Mouse (Mus musculus): ENCODE data around the gene Nudt4. TPM values are rescaled to one million over a fixed set of nuclear protein-coding genes. Genes with fewer than 3 reads are reported as not detected.

Gene Nudt4
- total and polyA plus RNA-seq, 2 experiments from 2014 or later, result 71.2 to 87.6 TPM

DNA sequence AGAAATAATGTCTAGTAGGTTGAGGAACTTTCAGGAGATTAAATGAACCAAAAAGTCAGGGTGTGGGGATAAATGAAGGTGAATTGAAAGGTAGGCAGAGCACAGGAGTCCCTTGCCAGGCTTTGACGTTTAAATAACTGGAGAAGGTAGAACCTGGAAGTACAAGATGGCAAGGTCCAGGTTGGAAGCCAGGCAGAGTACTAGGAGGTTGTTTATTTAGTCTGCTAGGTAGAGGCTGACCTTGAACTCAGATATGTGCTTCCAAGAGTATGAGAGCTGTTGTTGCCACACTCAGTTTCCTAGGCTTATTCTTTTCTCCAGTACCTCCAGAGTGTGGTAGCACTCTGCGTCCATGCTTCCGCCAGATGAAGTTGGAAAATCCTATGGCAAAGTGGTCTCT lies 24.1 kb downstream of the Nudt4 start:
- no peak overlapping the region for H3K27ac ChIP-seq (ENCODE audit: low read depth, low read length)
- no peaks in the 10 kb centered on the region; the same call in 1 of the 2 replicates for H3K36me3 ChIP-seq (ENCODE audit: insufficient read depth)
- no peaks in the 10 kb centered on the region for H3K27me3 ChIP-seq (ENCODE audit: insufficient read depth, low read length)
- H3K9me3 ChIP-seq (ENCODE audit: low read length), result no peaks in the 10 kb centered on the region
- no peak overlapping the region for H3K4me3 ChIP-seq (ENCODE audit: low read depth, low read length)
- DNase-seq, result no peak
- TF ChIP-seq CTCF (IDR thresholded peaks at IDR 0.05; ENCODE audit: low read depth), result no peak
- WGBS, result 88% methylated on average over 3 of the region's 3 CpGs
- ATAC-seq, result no peak
- no peak overlapping the region for H3K4me2 ChIP-seq (ENCODE audit: low read depth)
- no peaks in the 10 kb centered on the region for H3K4me1 ChIP-seq (ENCODE audit: insufficient read depth)
- H3K9ac ChIP-seq, result no peak overlapping the region

DNA sequence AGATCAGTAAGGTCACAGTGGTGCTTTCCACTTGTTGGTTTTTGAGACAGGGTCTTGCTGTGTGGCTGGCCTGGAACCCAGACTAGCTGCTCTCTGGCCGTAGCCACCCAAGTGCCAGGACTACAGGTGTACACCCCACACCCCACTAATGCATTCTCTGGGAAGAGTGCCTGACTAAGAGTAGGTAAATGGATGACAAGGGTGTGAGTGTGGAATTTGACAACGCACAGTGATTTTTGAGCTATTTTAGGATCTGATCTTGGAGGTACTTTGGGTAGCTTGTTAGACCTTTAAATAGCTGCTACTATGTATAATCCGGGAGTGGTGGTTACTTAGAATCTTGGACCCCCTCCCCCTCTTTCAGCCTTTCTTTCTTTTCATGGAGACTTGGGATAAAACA lies 24.7 kb downstream of the Nudt4 start:
- no peak for TF ChIP-seq CTCF (IDR thresholded peaks at IDR 0.05; ENCODE audit: low read depth)
- H3K27ac ChIP-seq (ENCODE audit: low read depth, low read length), result no peak overlapping the region
- H3K27me3 ChIP-seq (ENCODE audit: insufficient read depth, low read length), result no peaks in the 10 kb centered on the region
- H3K9me3 ChIP-seq (ENCODE audit: low read length), result no peaks in the 10 kb centered on the region
- no peak for ATAC-seq
- no peaks in the 10 kb centered on the region for H3K4me1 ChIP-seq (ENCODE audit: insufficient read depth)
- H3K4me2 ChIP-seq (ENCODE audit: low read depth), result no peak overlapping the region
- H3K9ac ChIP-seq, result no peak overlapping the region
- H3K4me3 ChIP-seq (ENCODE audit: low read depth, low read length), result no peak overlapping the region
- H3K36me3 ChIP-seq (ENCODE audit: insufficient read depth), result no peaks in the 10 kb centered on the region
- no peak for DNase-seq
- WGBS, result 89% methylated on average over 3 of the region's 3 CpGs

DNA sequence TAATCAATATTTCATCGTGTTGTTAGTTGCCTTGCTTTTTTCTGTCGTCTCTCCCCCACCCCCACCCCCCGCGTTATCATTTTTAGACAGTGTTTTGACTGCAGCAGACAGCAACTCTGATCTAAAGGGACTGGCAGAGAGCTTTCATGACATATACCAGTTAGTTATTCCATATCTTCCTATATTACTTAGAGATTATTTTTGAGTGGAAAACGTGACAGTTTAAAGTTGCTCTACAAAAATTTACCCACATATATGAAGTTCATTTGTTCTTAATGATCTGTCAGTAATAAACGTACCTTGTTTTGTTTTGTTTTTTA lies 27.8 kb downstream of the Nudt4 start:
- WGBS, result 80% methylated on average over 6 of the region's 6 CpGs
- Histone ChIP-seq H3K36me3 (ENCODE audit: insufficient read depth) (no peaks in the 10 kb centered on the region), H3K27ac (ENCODE audit: low read depth, low read length) (no peak overlapping the region), H3K4me1 (ENCODE audit: insufficient read depth) (no peaks in the 10 kb centered on the region), H3K27me3 (ENCODE audit: insufficient read depth, low read length) (no peaks in the 10 kb centered on the region), H3K4me2 (ENCODE audit: low read depth) (no peak overlapping the region), H3K4me3 (ENCODE audit: low read depth, low read length) (no peak overlapping the region), H3K9ac (no peak overlapping the region), H3K9me3 (ENCODE audit: low read length) (no peaks in the 10 kb centered on the region)
- ATAC-seq (no peak), DNase-seq (no peak)
- no peak for TF ChIP-seq CTCF (IDR thresholded peaks at IDR 0.05; ENCODE audit: low read depth)

DNA sequence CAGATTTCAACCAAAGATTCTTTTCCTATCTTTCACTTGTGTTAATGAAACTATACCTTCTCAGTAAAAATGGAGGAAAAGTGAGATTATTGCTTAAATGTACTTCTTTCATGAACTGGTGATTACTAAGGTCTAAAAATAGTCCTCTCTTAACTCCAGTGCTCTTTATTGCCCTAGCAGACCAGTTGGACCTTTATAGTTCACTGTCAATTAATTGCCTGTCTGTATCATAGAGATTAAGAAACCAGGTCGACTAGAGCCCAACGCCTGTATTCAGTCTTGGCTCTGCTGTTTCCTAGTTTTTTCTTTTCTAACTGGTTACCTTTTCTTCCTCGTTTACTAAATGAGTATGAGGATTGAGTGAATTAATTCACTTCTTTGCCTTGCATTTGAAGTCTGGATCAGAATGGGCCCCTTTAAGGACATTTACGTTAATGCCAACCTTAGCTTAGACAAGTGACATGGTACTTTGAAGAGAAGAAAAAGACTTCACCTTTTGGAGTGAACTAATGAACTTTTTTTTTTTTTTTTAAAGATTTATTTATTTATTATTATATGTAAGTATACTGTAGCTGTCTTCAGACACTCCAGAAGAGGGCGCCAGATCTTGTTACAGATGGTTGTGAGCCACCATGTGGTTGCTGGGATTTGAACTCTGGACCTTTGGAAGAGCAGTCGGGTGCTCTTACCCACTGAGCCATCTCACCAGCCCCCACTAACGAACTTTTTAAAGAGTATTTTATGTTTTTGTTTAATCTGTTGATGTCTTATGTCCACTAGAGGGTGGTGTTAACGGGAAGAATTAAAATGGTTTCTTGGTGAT lies 28.3 kb downstream of the Nudt4 start:
- no peak overlapping the region for H3K4me2 ChIP-seq (ENCODE audit: low read depth)
- H3K9ac ChIP-seq, result no peak overlapping the region
- TF ChIP-seq CTCF (IDR thresholded peaks at IDR 0.05; ENCODE audit: low read depth), result no peak
- no peak overlapping the region for H3K27ac ChIP-seq (ENCODE audit: low read depth, low read length)
- DNase-seq, result no peak
- H3K36me3 ChIP-seq (ENCODE audit: insufficient read depth), result no peaks in the 10 kb centered on the region
- H3K4me1 ChIP-seq (ENCODE audit: insufficient read depth), result 0 out of 2 replicates have a peak, but pooled peaks cover 3% of the 10 kb centered on the region
- no peak for ATAC-seq
- H3K9me3 ChIP-seq (ENCODE audit: low read length), result no peaks in the 10 kb centered on the region
- no peaks in the 10 kb centered on the region for H3K27me3 ChIP-seq (ENCODE audit: insufficient read depth, low read length)
- WGBS, result 80% methylated on average over 7 of the region's 8 CpGs
- H3K4me3 ChIP-seq (ENCODE audit: low read depth, low read length), result no peak overlapping the region

DNA sequence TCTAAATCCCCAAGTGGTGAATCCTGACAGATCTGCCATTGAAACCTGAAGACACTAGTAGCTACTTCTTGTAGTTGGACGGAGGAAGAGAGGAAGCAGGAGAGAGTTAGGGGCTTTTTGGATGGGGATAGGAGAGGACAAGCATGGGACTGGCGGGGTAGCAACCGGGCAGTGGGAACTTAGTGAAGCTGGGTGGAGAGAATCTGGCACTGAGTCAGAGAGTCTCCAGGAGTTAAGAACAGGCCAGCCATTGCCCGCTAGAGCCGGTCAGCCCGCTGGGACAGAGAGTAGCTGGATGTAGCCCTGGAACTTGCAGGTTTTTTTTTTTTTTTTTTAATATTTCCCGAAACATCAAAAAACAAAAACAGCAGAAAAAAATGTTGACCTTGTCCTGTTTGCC lies 30.6 kb downstream of the Nudt4 start:
- no peaks in the 10 kb centered on the region for H3K36me3 ChIP-seq (ENCODE audit: insufficient read depth)
- no peaks in the 10 kb centered on the region for H3K9me3 ChIP-seq (ENCODE audit: low read length)
- DNase-seq, result no peak
- H3K4me2 ChIP-seq (ENCODE audit: low read depth), result no peak overlapping the region
- H3K4me3 ChIP-seq (ENCODE audit: low read depth, low read length), result no peak overlapping the region
- ATAC-seq, result no peak
- TF ChIP-seq CTCF (IDR thresholded peaks at IDR 0.05; ENCODE audit: low read depth), result no peak
- H3K9ac ChIP-seq, result no peak overlapping the region
- peaks cover 3% of the 10 kb centered on the region; the same call in 1 of the 2 replicates for H3K4me1 ChIP-seq (ENCODE audit: insufficient read depth)
- no peak overlapping the region for H3K27ac ChIP-seq (ENCODE audit: low read depth, low read length)
- H3K27me3 ChIP-seq (ENCODE audit: insufficient read depth, low read length), result no peaks in the 10 kb centered on the region
- 89% methylated on average over 7 of the region's 7 CpGs for WGBS

DNA sequence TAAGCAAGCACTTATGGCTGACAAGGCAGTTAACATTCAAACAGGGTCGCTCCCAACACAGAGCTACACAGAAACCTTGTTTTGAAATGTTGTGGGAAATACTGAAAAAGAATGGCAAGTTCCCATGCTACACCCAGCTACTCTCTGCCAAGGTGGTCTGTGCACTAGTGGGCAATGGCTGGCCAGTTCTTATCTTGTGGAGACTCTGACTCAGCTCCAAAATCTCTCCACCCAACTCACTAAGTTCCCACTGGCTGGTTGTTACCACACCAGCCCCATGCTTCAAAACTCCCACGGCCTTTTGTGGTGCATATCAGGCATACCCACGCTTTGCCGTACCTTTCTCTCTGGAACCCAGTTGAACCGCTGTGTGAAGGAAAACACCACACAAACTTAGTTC lies 31.0 kb downstream of the Nudt4 start:
- Histone ChIP-seq H3K4me2 (ENCODE audit: low read depth) (no peak overlapping the region), H3K27ac (ENCODE audit: low read depth, low read length) (no peak overlapping the region), H3K9me3 (ENCODE audit: low read length) (no peaks in the 10 kb centered on the region), H3K4me1 (ENCODE audit: insufficient read depth) (peaks cover 3% of the 10 kb centered on the region; the same call in 1 of the 2 replicates), H3K36me3 (ENCODE audit: insufficient read depth) (no peaks in the 10 kb centered on the region), H3K9ac (no peak overlapping the region), H3K4me3 (ENCODE audit: low read depth, low read length) (no peak overlapping the region), H3K27me3 (ENCODE audit: insufficient read depth, low read length) (no peaks in the 10 kb centered on the region)
- ATAC-seq (no peak), DNase-seq (no peak)
- WGBS, result 94% methylated on average over 5 of the region's 5 CpGs
- no peak for TF ChIP-seq CTCF (IDR thresholded peaks at IDR 0.05; ENCODE audit: low read depth)

DNA sequence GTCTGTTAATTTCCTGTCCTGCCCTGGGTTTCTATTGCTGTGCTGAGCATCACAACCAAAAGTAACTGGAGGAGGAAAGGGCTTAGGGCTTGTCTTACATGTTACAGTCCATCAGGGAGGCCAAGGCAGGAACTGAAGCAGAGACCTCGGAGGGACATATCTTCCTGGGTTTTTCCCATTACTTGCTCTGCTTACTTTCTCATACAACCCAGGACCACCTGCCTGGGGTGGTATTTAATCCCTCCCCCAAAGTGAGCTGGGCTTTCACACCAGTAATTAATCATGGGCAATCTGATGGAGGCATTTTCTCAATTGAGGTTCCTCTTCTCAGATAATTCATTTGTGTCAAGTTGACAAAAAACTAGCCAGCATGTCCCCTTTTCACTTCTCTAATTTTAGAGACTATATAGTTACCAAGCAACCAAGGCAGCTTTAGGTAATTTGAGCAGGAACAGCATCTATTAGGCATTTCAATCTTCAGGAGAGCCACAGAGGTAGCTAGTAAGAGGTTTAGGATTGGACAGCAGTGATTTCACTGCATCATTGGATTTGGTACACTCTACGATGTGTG lies 33.3 kb downstream of the Nudt4 start:
- Histone ChIP-seq H3K27ac (ENCODE audit: low read depth, low read length) (no peak overlapping the region), H3K4me3 (ENCODE audit: low read depth, low read length) (no peak overlapping the region), H3K27me3 (ENCODE audit: insufficient read depth, low read length) (no peaks in the 10 kb centered on the region), H3K36me3 (ENCODE audit: insufficient read depth) (no peaks in the 10 kb centered on the region), H3K4me2 (ENCODE audit: low read depth) (no peak overlapping the region), H3K9me3 (ENCODE audit: low read length) (no peaks in the 10 kb centered on the region), H3K9ac (no peak overlapping the region), H3K4me1 (ENCODE audit: insufficient read depth) (peaks cover 3% of the 10 kb centered on the region; the same call in 1 of the 2 replicates)
- ATAC-seq (no peak; the same call in 1 of the 2 replicates), DNase-seq (no peak)
- 39% methylated on average over 2 of the region's 2 CpGs for WGBS
- no peak for TF ChIP-seq CTCF (IDR thresholded peaks at IDR 0.05; ENCODE audit: low read depth)

Measured in forebrain, postnatal 0 days (tissue).